Mouse (Mus musculus): ENCODE measurements around the gene Plcg2. TPM values are rescaled to one million over a fixed set of nuclear protein-coding genes. Genes with fewer than 3 reads are reported as not detected.

Plcg2 gene
- polyA plus RNA-seq, 1 experiment from 2014 or later, result 5.0 TPM

DNA sequence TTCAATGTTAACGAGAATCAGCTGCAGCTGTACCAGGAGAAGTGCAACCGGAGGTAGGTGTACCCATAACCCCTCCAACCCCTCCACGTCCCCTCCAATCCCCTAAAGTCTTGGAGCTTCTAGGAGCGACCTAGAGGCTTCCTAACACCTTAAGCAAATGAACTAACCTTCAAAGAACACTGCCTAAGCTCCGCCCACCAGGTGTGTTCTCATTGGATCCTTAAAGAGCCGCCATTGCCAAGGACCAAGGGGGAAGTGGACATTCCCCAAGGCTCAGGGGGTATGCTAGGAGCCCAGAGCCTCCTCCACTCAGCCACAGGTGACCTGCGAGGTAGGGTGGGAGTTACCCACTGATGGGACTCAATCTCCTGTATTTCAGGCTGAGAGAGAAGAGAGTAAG, 136.3 kb downstream of the Plcg2 start:
- Histone ChIP-seq H3K9ac (ENCODE audit: low read length) (no peak overlapping the region), H3K36me3 (ENCODE audit: control insufficient read depth, insufficient read depth, low read length) (no peaks in the 10 kb centered on the region), H3K4me1 (ENCODE audit: control insufficient read depth in 2 of 2, insufficient read depth in 2 of 2, low read length in 2 of 2) (no peaks in the 10 kb centered on the region), H3K27me3 (ENCODE audit: control insufficient read depth, insufficient read depth, low read length) (no peaks in the 10 kb centered on the region), H3K9me3 (ENCODE audit: control insufficient read depth, low read length) (no peaks in the 10 kb centered on the region), H3K4me3 (ENCODE audit: control insufficient read depth in 1 of 2, insufficient read depth in 1 of 2, low read depth in 1 of 2, low read length in 2 of 2) (no peak overlapping the region), H3K27ac (replicated peaks in 1 of 2; ENCODE audit: control insufficient read depth in 1 of 2, insufficient read depth in 1 of 2, low read depth in 2 of 2, low read length in 2 of 2) (no peak overlapping the region), H3K4me2 (ENCODE audit: low read length) (no peak overlapping the region)
- WGBS, result 78% methylated on average over 7 of the region's 7 CpGs
- no peak for ATAC-seq (ENCODE audit: insufficient number of reproducible peaks, insufficient read depth, low FRiP score, low read depth)

DNA sequence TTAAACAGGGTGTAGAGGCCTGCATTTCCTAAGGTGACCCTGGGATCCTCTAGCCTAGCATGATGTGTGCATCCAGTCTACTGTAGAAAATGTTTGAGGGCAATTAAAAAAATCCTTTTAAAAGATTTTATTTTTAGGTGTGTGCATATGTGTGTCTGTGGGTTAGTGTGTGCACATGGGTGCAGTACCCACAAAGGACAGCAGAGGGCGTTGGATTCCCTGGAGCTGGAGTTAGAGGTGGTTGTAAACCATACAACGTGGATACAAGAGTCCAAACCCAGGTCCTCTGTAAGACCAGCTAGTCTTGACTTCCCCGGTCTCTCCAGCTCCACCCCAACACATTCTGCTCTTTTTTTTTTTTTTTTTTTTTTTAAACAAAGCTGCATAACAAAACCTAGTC, 139.4 kb downstream of the Plcg2 start:
- Histone ChIP-seq H3K27me3 (ENCODE audit: control insufficient read depth, insufficient read depth, low read length) (no peaks in the 10 kb centered on the region), H3K27ac (replicated peaks in 1 of 2; ENCODE audit: control insufficient read depth in 1 of 2, insufficient read depth in 1 of 2, low read depth in 2 of 2, low read length in 2 of 2) (no peak overlapping the region), H3K9ac (ENCODE audit: low read length) (no peak overlapping the region), H3K4me2 (ENCODE audit: low read length) (no peak overlapping the region), H3K4me3 (ENCODE audit: control insufficient read depth in 1 of 2, insufficient read depth in 1 of 2, low read depth in 1 of 2, low read length in 2 of 2) (no peak overlapping the region), H3K36me3 (ENCODE audit: control insufficient read depth, insufficient read depth, low read length) (no peaks in the 10 kb centered on the region), H3K4me1 (ENCODE audit: control insufficient read depth in 2 of 2, insufficient read depth in 2 of 2, low read length in 2 of 2) (no peaks in the 10 kb centered on the region), H3K9me3 (ENCODE audit: control insufficient read depth, low read length) (0 out of 2 replicates have a peak, but pooled peaks cover 4% of the 10 kb centered on the region)
- 60% methylated on average over 3 of the region's 3 CpGs for WGBS
- no peak for ATAC-seq (ENCODE audit: insufficient number of reproducible peaks, insufficient read depth, low FRiP score, low read depth)

DNA sequence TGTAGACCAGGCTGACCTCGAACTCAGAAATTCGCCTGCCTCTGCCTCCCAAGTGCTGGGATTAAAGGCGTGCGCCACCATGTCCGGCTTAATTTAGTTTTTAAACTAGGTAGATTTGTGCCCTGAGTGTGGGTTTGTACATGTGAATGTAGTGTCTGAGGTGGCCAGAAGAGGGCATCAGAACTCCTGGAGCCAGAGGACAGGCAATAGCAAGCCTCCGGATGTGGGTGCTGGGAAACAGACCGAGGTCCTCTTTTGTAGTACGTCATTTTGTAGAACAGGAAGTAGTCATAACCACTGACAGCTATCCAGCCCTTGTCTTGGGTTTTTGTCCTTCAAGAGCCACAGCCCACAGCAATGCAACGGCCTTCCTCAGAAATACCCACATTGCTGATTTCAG, 141.5 kb downstream of the Plcg2 start:
- H3K4me1 ChIP-seq (ENCODE audit: control insufficient read depth in 2 of 2, insufficient read depth in 2 of 2, low read length in 2 of 2), result no peaks in the 10 kb centered on the region
- H3K4me2 ChIP-seq (ENCODE audit: low read length), result no peak overlapping the region
- H3K27me3 ChIP-seq (ENCODE audit: control insufficient read depth, insufficient read depth, low read length), result no peaks in the 10 kb centered on the region
- no peak overlapping the region for H3K9ac ChIP-seq (ENCODE audit: low read length)
- 89% methylated on average over 9 of the region's 9 CpGs for WGBS
- H3K9me3 ChIP-seq (ENCODE audit: control insufficient read depth, low read length), result 0 out of 2 replicates have a peak, but pooled peaks cover 4% of the 10 kb centered on the region
- ATAC-seq (ENCODE audit: insufficient number of reproducible peaks, insufficient read depth, low FRiP score, low read depth), result no peak
- no peaks in the 10 kb centered on the region for H3K36me3 ChIP-seq (ENCODE audit: control insufficient read depth, insufficient read depth, low read length)
- no peak overlapping the region for H3K4me3 ChIP-seq (ENCODE audit: control insufficient read depth in 1 of 2, insufficient read depth in 1 of 2, low read depth in 1 of 2, low read length in 2 of 2)
- H3K27ac ChIP-seq (replicated peaks in 1 of 2; ENCODE audit: control insufficient read depth in 1 of 2, insufficient read depth in 1 of 2, low read depth in 2 of 2, low read length in 2 of 2), result no peak overlapping the region

DNA sequence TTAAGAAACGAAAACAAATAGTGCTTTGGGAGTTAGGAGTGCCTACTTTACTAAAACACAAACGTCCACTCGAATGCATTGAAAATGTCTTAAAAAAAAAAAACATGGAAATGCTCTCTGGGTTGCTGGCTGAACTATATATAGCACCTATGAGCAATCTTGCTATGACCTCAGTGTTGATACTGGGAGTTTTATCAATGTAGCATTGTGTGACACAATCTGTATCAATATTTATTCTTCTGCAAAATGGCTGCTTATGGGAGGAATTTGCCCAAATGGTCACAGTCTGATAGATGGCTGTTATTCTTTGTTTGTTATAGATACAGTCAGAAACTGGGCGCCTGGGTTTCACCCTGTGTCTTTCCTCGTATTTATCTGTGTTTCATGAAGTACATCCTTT, 147.4 kb downstream of the Plcg2 start:
- no peaks in the 10 kb centered on the region for H3K4me1 ChIP-seq (ENCODE audit: control insufficient read depth in 2 of 2, insufficient read depth in 2 of 2, low read length in 2 of 2)
- H3K36me3 ChIP-seq (ENCODE audit: control insufficient read depth, insufficient read depth, low read length), result no peaks in the 10 kb centered on the region
- peaks cover 7% of the 10 kb centered on the region; the same call in 1 of the 2 replicates for H3K9me3 ChIP-seq (ENCODE audit: control insufficient read depth, low read length)
- H3K27me3 ChIP-seq (ENCODE audit: control insufficient read depth, insufficient read depth, low read length), result no peaks in the 10 kb centered on the region
- no peak overlapping the region for H3K27ac ChIP-seq (replicated peaks in 1 of 2; ENCODE audit: control insufficient read depth in 1 of 2, insufficient read depth in 1 of 2, low read depth in 2 of 2, low read length in 2 of 2)
- H3K9ac ChIP-seq (ENCODE audit: low read length), result no peak overlapping the region
- 38% methylated on average over 5 of the region's 5 CpGs for WGBS
- no peak overlapping the region for H3K4me3 ChIP-seq (ENCODE audit: control insufficient read depth in 1 of 2, insufficient read depth in 1 of 2, low read depth in 1 of 2, low read length in 2 of 2)
- ATAC-seq (ENCODE audit: insufficient number of reproducible peaks, insufficient read depth, low FRiP score, low read depth), result no peak
- no peak overlapping the region for H3K4me2 ChIP-seq (ENCODE audit: low read length)

DNA sequence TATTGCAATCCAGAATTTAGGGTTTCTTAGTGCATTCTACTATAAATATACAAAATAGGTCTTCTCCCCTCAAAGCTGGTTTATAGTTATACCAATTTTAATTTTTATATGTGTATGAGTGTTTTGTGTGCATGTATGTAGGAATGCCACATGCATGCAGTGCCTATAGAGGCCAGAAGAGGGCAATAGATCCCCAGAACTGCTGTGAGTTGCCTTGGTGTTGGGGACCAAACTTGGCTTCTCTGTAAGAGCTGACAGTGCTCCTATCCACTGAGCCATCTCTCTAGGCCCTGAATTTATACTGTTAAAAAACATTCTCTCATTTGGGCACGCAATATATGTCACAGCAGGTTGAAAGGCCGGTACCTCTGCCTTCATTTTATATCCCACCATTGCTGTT, 147.9 kb downstream of the Plcg2 start:
- peaks cover 7% of the 10 kb centered on the region; the same call in 1 of the 2 replicates for H3K9me3 ChIP-seq (ENCODE audit: control insufficient read depth, low read length)
- H3K27me3 ChIP-seq (ENCODE audit: control insufficient read depth, insufficient read depth, low read length), result no peaks in the 10 kb centered on the region
- no peaks in the 10 kb centered on the region for H3K4me1 ChIP-seq (ENCODE audit: control insufficient read depth in 2 of 2, insufficient read depth in 2 of 2, low read length in 2 of 2)
- no peaks in the 10 kb centered on the region for H3K36me3 ChIP-seq (ENCODE audit: control insufficient read depth, insufficient read depth, low read length)
- WGBS, result 38% methylated on average over 2 of the region's 2 CpGs
- no peak overlapping the region for H3K9ac ChIP-seq (ENCODE audit: low read length)
- no peak overlapping the region for H3K4me3 ChIP-seq (ENCODE audit: control insufficient read depth in 1 of 2, insufficient read depth in 1 of 2, low read depth in 1 of 2, low read length in 2 of 2)
- ATAC-seq (ENCODE audit: insufficient number of reproducible peaks, insufficient read depth, low FRiP score, low read depth), result no peak
- H3K27ac ChIP-seq (replicated peaks in 1 of 2; ENCODE audit: control insufficient read depth in 1 of 2, insufficient read depth in 1 of 2, low read depth in 2 of 2, low read length in 2 of 2), result no peak overlapping the region
- no peak overlapping the region for H3K4me2 ChIP-seq (ENCODE audit: low read length)

DNA sequence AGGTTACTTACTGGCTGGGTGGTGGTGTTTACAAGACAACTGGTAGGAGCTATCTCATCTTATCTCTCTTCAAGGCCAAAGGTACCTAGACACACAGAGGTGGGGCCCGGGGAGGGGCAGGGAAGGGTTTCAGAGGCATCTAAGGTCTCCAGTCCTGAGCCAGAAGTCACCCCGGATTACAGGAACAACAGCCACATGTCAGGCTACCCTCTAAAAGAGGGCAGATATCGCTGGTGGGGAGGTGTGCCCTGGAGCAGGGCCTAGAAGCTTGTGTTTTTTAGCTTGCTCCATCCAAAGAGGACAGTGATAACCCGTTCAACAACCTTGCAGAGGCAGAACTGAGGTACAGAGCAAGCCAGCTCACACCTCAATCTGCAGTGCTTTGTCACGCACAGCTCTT, 148.3 kb downstream of the Plcg2 start:
- no peak overlapping the region for H3K9ac ChIP-seq (ENCODE audit: low read length)
- H3K27me3 ChIP-seq (ENCODE audit: control insufficient read depth, insufficient read depth, low read length), result no peaks in the 10 kb centered on the region
- H3K4me2 ChIP-seq (ENCODE audit: low read length), result no peak overlapping the region
- no peak overlapping the region for H3K27ac ChIP-seq (replicated peaks in 1 of 2; ENCODE audit: control insufficient read depth in 1 of 2, insufficient read depth in 1 of 2, low read depth in 2 of 2, low read length in 2 of 2)
- H3K4me3 ChIP-seq (ENCODE audit: control insufficient read depth in 1 of 2, insufficient read depth in 1 of 2, low read depth in 1 of 2, low read length in 2 of 2), result no peak overlapping the region
- 53% methylated on average over 5 of the region's 5 CpGs for WGBS
- H3K4me1 ChIP-seq (ENCODE audit: control insufficient read depth in 2 of 2, insufficient read depth in 2 of 2, low read length in 2 of 2), result no peaks in the 10 kb centered on the region
- H3K9me3 ChIP-seq (ENCODE audit: control insufficient read depth, low read length), result peaks cover 7% of the 10 kb centered on the region; the same call in 1 of the 2 replicates
- H3K36me3 ChIP-seq (ENCODE audit: control insufficient read depth, insufficient read depth, low read length), result no peaks in the 10 kb centered on the region
- ATAC-seq (ENCODE audit: insufficient number of reproducible peaks, insufficient read depth, low FRiP score, low read depth), result no peak

DNA sequence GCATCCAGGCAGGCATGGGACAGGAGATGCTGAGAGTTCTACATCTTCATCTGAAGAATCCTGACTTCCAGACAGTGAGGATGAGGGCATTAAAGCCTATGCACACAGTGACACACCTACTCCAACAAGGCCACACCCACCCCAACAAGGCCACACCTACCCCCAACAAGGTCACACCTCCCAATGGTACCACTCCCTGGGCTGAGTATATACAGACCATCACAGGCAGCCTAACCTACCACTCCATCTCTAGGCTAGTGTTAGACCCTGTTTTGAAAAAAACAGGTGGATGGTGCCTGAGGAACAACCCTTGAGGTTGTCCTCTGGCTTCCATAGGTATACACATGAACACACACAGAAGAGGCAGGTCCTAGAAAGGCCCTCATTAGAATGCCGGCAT, 154.2 kb downstream of the Plcg2 start:
- Histone ChIP-seq H3K4me3 (ENCODE audit: control insufficient read depth in 1 of 2, insufficient read depth in 1 of 2, low read depth in 1 of 2, low read length in 2 of 2) (no peak overlapping the region), H3K36me3 (ENCODE audit: control insufficient read depth, insufficient read depth, low read length) (no peaks in the 10 kb centered on the region), H3K4me1 (ENCODE audit: control insufficient read depth in 2 of 2, insufficient read depth in 2 of 2, low read length in 2 of 2) (no peaks in the 10 kb centered on the region), H3K4me2 (ENCODE audit: low read length) (no peak overlapping the region), H3K9ac (ENCODE audit: low read length) (no peak overlapping the region), H3K27me3 (ENCODE audit: control insufficient read depth, insufficient read depth, low read length) (no peaks in the 10 kb centered on the region), H3K9me3 (ENCODE audit: control insufficient read depth, low read length) (peaks cover 7% of the 10 kb centered on the region; the same call in 1 of the 2 replicates), H3K27ac (replicated peaks in 1 of 2; ENCODE audit: control insufficient read depth in 1 of 2, insufficient read depth in 1 of 2, low read depth in 2 of 2, low read length in 2 of 2) (no peak overlapping the region)
- ATAC-seq (ENCODE audit: insufficient number of reproducible peaks, insufficient read depth, low FRiP score, low read depth), result no peak
- 88% methylated on average over 1 of the region's 1 CpGs for WGBS

DNA sequence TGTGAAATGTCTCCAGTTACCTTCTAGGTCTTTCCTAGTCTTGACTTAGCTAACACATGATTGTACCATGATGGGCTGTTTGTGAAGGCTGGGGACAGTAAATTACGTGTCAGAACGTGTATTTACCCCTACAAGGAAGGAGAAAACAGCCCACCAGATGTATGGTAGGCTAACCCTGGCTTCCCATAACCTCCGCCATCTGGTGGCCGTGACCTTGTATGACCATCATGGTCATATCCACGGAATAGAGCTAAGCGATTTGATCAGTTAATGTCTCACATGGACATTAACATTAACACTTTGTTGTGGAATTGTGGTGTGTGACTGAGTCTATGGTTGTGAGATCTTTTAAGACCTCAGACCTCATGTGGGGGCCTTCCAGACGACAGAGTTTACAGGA, 160.9 kb downstream of the Plcg2 start:
- Histone ChIP-seq H3K9ac (ENCODE audit: low read length) (no peak overlapping the region), H3K9me3 (ENCODE audit: control insufficient read depth, low read length) (no peaks in the 10 kb centered on the region), H3K4me3 (ENCODE audit: control insufficient read depth in 1 of 2, insufficient read depth in 1 of 2, low read depth in 1 of 2, low read length in 2 of 2) (no peak overlapping the region), H3K27me3 (ENCODE audit: control insufficient read depth, insufficient read depth, low read length) (no peaks in the 10 kb centered on the region), H3K4me1 (ENCODE audit: control insufficient read depth in 2 of 2, insufficient read depth in 2 of 2, low read length in 2 of 2) (peaks cover 0 to 12% of the 10 kb centered on the region in 2 experiments; a peak in 1 of 4 replicates), H3K27ac (replicated peaks in 1 of 2; ENCODE audit: control insufficient read depth in 1 of 2, insufficient read depth in 1 of 2, low read depth in 2 of 2, low read length in 2 of 2) (no peak overlapping the region), H3K4me2 (ENCODE audit: low read length) (no peak overlapping the region), H3K36me3 (ENCODE audit: control insufficient read depth, insufficient read depth, low read length) (no peaks in the 10 kb centered on the region)
- WGBS, result 65% methylated on average over 7 of the region's 7 CpGs
- no peak for ATAC-seq (ENCODE audit: insufficient number of reproducible peaks, insufficient read depth, low FRiP score, low read depth)

Data from heart, embryonic 14.5 days (tissue).